11 mouse cellular contexts compared by ENCODE assay signal in genomic region chr3:100462235-100463083, GRCm38 (mm10). TPM values are rescaled to one million over a fixed set of nuclear protein-coding genes. Genes with fewer than 3 reads are reported as not detected.
DNase-seq lines count a peak whose midpoint lies in the region; ATAC-seq and TF ChIP-seq lines count a peak whose summit lies in the region.
"Had no signal": no experiment of that assay in that cellular context is flagged by ENCODE, and none has a peak within 500 bp of the region (broad histone marks: within the 10 kb centered on the region; RNA-seq: fewer than 3 reads in every experiment).

No protein-coding gene starts in this region.

- no peaks in the 10 kb centered on the region for H3K27me3 ChIP-seq in neural tube, embryonic 12.5 days (replicated peaks)
- no peaks in the 10 kb centered on the region for H3K27me3 ChIP-seq in hindbrain, embryonic 11.5 days (ENCODE audit: control insufficient read depth, insufficient read depth, low read length)
- H3K27me3 ChIP-seq in kidney, postnatal 0 days (ENCODE audit: insufficient read depth, low read length) = no peaks in the 10 kb centered on the region
- H3K27me3 ChIP-seq in small intestine, adult 2 months (ENCODE audit: control insufficient read depth, insufficient read depth, low read length) = no peaks in the 10 kb centered on the region
- H3K27me3 ChIP-seq: embryonic facial prominence, embryonic 13.5 days had no signal

- peaks cover 18% of the 10 kb centered on the region; the same call in 1 of the 2 replicates for H3K4me1 ChIP-seq in neural tube, embryonic 12.5 days
- 0 out of 2 replicates have a peak, but pooled peaks cover 3% of the 10 kb centered on the region for H3K4me1 ChIP-seq in hindbrain, embryonic 11.5 days (replicated peaks; ENCODE audit: control insufficient read depth, insufficient read depth, low read length)
- H3K4me1 ChIP-seq in kidney, postnatal 0 days (replicated peaks; ENCODE audit: insufficient read depth, low read length) = peaks cover 7% of the 10 kb centered on the region; the same call in 1 of the 2 replicates
- H3K4me1 ChIP-seq in small intestine, adult 2 months (ENCODE audit: control insufficient read depth, insufficient read depth, insufficient read length, low read length) = peaks cover 8% of the 10 kb centered on the region; the same call in 1 of the 2 replicates

- H3K36me3 ChIP-seq in neural tube, embryonic 12.5 days = no peaks in the 10 kb centered on the region
- no peaks in the 10 kb centered on the region for H3K36me3 ChIP-seq in hindbrain, embryonic 11.5 days (ENCODE audit: control insufficient read depth, insufficient read depth, low read length)
- H3K36me3 ChIP-seq in kidney, postnatal 0 days (ENCODE audit: insufficient read depth, low read length) = no peaks in the 10 kb centered on the region
- H3K36me3 ChIP-seq in small intestine, adult 2 months (ENCODE audit: control insufficient read depth, insufficient read depth, low read length) = no peaks in the 10 kb centered on the region
- H3K36me3 ChIP-seq: embryonic facial prominence, embryonic 13.5 days had no signal

- no peak overlapping the region for H3K4me3 ChIP-seq in neural tube, embryonic 12.5 days
- no peak overlapping the region for H3K4me3 ChIP-seq in hindbrain, embryonic 11.5 days (ENCODE audit: low read depth, low read length)
- no peak overlapping the region for H3K4me3 ChIP-seq in kidney, postnatal 0 days (replicated peaks; ENCODE audit: low read depth, low read length)
- H3K4me3 ChIP-seq in small intestine, adult 2 months (ENCODE audit: low read depth, low read length) = no peak overlapping the region
- H3K4me3 ChIP-seq: embryonic facial prominence, embryonic 13.5 days; left cerebral cortex, adult 2 months; myocyte had no signal

- intact Hi-C loops in heart, postnatal 14 days (cut with DNase I) = no loop called here

- H3K27ac ChIP-seq in neural tube, embryonic 12.5 days = no peak overlapping the region
- H3K27ac ChIP-seq in hindbrain, embryonic 11.5 days (ENCODE audit: low read depth, low read length) = 0 out of 2 replicates have a peak overlapping the region, but pooled peaks have one; percentile 7
- H3K27ac ChIP-seq in kidney, postnatal 0 days = peak overlapping the region; percentile 64; the same call in 1 of the 2 replicates
- H3K27ac ChIP-seq in small intestine, adult 2 months (ENCODE audit: insufficient read depth, low read depth, low read length) = peak overlapping the region; percentile 0; the same call in 1 of the 2 replicates
- H3K27ac ChIP-seq: left cerebral cortex, adult 2 months had no signal

- H3K9ac ChIP-seq in neural tube, embryonic 12.5 days = no peak overlapping the region
- no peak overlapping the region for H3K9ac ChIP-seq in hindbrain, embryonic 11.5 days (ENCODE audit: low read depth, low read length)
- no peak overlapping the region for H3K9ac ChIP-seq in kidney, postnatal 0 days (ENCODE audit: low read depth, low read length)
- H3K9ac ChIP-seq: embryonic facial prominence, embryonic 13.5 days had no signal

- no peak overlapping the region for H3K4me2 ChIP-seq in neural tube, embryonic 12.5 days (replicated peaks)
- no peak overlapping the region for H3K4me2 ChIP-seq in hindbrain, embryonic 11.5 days (replicated peaks; ENCODE audit: low read depth, low read length)
- no peak overlapping the region for H3K4me2 ChIP-seq in kidney, postnatal 0 days (ENCODE audit: low read length)

- no peak for TF ChIP-seq POLR2A in small intestine, adult 2 months (IDR thresholded peaks at IDR 0.05; ENCODE audit: low read depth, low read length)

- no peak for DNase-seq in neural tube, embryonic 10.5 days (ENCODE audit: extremely low spot score, low spot score)
- DNase-seq in hindbrain, embryonic 11.5 days (ENCODE audit: low spot score) = peak; percentile 39
- DNase-seq in kidney, postnatal 0 days (ENCODE audit: low spot score) = peak; percentile 19
- no peak for DNase-seq in lung, postnatal 4 days
- no peak for DNase-seq in heart, postnatal 14 days
- DNase-seq in thymus, postnatal 0 days (ENCODE audit: low spot score) = no peak

- peak; percentile 11; the same call in 1 of the 2 replicates for TF ChIP-seq CTCF in kidney, postnatal 0 days (IDR thresholded peaks at IDR 0.05; ENCODE audit: low read depth)
- TF ChIP-seq CTCF in small intestine, adult 2 months (IDR thresholded peaks at IDR 0.05; ENCODE audit: extremely low read depth, insufficient read length, insufficient replicate concordance, low read depth, low read length) = no peak

- H3K9me3 ChIP-seq in neural tube, embryonic 12.5 days = no peaks in the 10 kb centered on the region
- no peaks in the 10 kb centered on the region for H3K9me3 ChIP-seq in hindbrain, embryonic 11.5 days (ENCODE audit: control insufficient read depth, low read length)
- H3K9me3 ChIP-seq in kidney, postnatal 0 days (replicated peaks; ENCODE audit: low read length) = no peaks in the 10 kb centered on the region
- H3K9me3 ChIP-seq: embryonic facial prominence, embryonic 13.5 days had no signal

- ATAC-seq in neural tube, embryonic 12.5 days (ENCODE audit: low FRiP score, low read depth) = peak; percentile 73
- peak; percentile 71 for ATAC-seq in hindbrain, embryonic 11.5 days (ENCODE audit: low FRiP score)
- peak; percentile 82 for ATAC-seq in kidney, postnatal 0 days (replicated peaks; ENCODE audit: low FRiP score, low read depth)

- WGBS in neural tube, embryonic 12.5 days = 61% methylated on average over 8 of the region's 8 CpGs
- 55% methylated on average over 8 of the region's 8 CpGs for WGBS in hindbrain, embryonic 11.5 days
- WGBS in kidney, postnatal 0 days = 58% methylated on average over 8 of the region's 8 CpGs
- 37% methylated on average over 8 of the region's 8 CpGs for WGBS in small intestine, adult 2 months

RNA-seq across cellular contexts. Expression of gene Tent5c, which starts 26.7 kb away (rescaled TPM):
- polyA plus RNA-seq in neural tube, embryonic 12.5 days (2016; fragmentation: Nextera tagmentation; extraction: Ambion mirVana) = 4.1 and 5.7 TPM in 2 replicates
- 2.7 and 3.0 TPM in 2 replicates for polyA plus RNA-seq in hindbrain, embryonic 11.5 days (2014; fragmentation: Nextera tagmentation; extraction: Ambion mirVana)
- 3.4 and 3.8 TPM in 2 replicates for polyA plus RNA-seq in kidney, postnatal 0 days (2015; fragmentation: Nextera tagmentation; extraction: Ambion mirVana)
- 7.7 and 10.3 TPM in 2 replicates for polyA plus RNA-seq in small intestine, adult 2 months (2012; rRNA removed)
- 100 to 1,000 TPM in 1 of 2 experiments, 10 to 100 TPM in 1; 87.7 to 105 TPM for total RNA-seq in heart, postnatal 14 days (2021)
- 2.2 and 2.5 TPM in 2 replicates for polyA plus RNA-seq in thymus, postnatal 0 days (2015; fragmentation: Nextera tagmentation; extraction: Ambion mirVana)

Comparison
In these comparisons a context has a peak if more than half of its experiments do, and no peak if none do; other contexts are left out.
1. DNase-seq: peak in hindbrain, embryonic 11.5 days (single experiment) and kidney, postnatal 0 days (single experiment); none in neural tube, embryonic 10.5 days (single experiment), lung, postnatal 4 days (0 of 2), heart, postnatal 14 days (0 of 2) and thymus, postnatal 0 days (single experiment).
2. Peak in every context shown above with its lines, with median percentiles within 50 percentile points of each other: ATAC-seq.